17 mouse cellular contexts compared by ENCODE assay signal in the genomic region with DNA sequence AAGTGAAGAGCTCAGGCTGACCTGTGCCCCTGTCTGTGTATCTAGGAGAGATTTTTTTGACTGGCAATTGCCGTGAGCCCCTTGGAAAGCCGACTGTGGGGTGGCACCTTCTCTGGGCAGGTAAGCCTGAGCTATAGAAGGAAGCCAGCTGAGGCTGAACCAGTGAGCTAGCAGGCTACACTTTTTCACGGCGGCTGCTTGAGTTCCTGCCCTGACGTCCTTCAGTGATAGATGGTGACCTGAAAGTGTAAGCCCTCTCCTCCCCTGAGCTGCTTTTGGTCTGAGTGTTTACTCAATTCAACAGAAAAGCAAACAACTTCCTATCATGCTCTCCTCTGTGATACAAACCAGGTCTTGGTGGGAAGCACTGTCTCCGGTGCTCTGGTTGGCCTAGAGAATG.
DNase-seq lines count a peak whose midpoint lies in the region; ATAC-seq and TF ChIP-seq lines count a peak whose summit lies in the region.
"Had no signal": no experiment of that assay in that cellular context is flagged by ENCODE, and none has a peak within 500 bp of the region (broad histone marks: within the 10 kb centered on the region; RNA-seq: fewer than 3 reads in every experiment).

No protein-coding gene starts in this region.

- ATAC-seq in intestine, embryonic 14.5 days (replicated peaks; ENCODE audit: low FRiP score, low TSS enrichment, low read depth) = peak; percentile 38; the same call in 1 of the 2 replicates
- no peak for ATAC-seq in intestine, postnatal 0 days
- ATAC-seq in stomach, embryonic 15.5 days (ENCODE audit: insufficient read depth, low FRiP score, low read depth) = no peak

- 12% methylated on average over 6 of the region's 6 CpGs for WGBS in intestine, embryonic 14.5 days
- 32% methylated on average over 6 of the region's 6 CpGs for WGBS in intestine, postnatal 0 days
- WGBS in stomach, embryonic 15.5 days = 27% methylated on average over 6 of the region's 6 CpGs

- H3K9me3 ChIP-seq in intestine, embryonic 14.5 days (ENCODE audit: control insufficient read depth, low read length) = no peaks in the 10 kb centered on the region
- H3K9me3 ChIP-seq in intestine, postnatal 0 days (ENCODE audit: control insufficient read depth) = no peaks in the 10 kb centered on the region
- no peaks in the 10 kb centered on the region for H3K9me3 ChIP-seq in stomach, embryonic 15.5 days
- H3K9me3 ChIP-seq: forebrain, embryonic 12.5 days; hindbrain, embryonic 13.5 days; midbrain, embryonic 13.5 days had no signal

- H3K4me1 ChIP-seq in intestine, embryonic 14.5 days (replicated peaks; ENCODE audit: control insufficient read depth, insufficient read depth, low read length) = peaks cover 36% of the 10 kb centered on the region
- no peaks in the 10 kb centered on the region for H3K4me1 ChIP-seq in intestine, postnatal 0 days (replicated peaks; ENCODE audit: control insufficient read depth, insufficient read depth, low read length)
- H3K4me1 ChIP-seq in brown adipose tissue, adult 24 weeks (ENCODE audit: control insufficient read depth, insufficient read depth, insufficient read length, low read length) = peaks cover 41% of the 10 kb centered on the region
- peaks cover 23% of the 10 kb centered on the region for H3K4me1 ChIP-seq in stomach, embryonic 15.5 days

- peak; percentile 80 for DNase-seq in heart, adult 11 months
- DNase-seq in heart, adult 18-20 months = no peak
- peak; percentile 53 for DNase-seq in intestine, embryonic 14.5 days (ENCODE audit: low spot score)
- DNase-seq in cerebellum, adult 11 months = no peak
- DNase-seq in adipocyte (ENCODE audit: low spot score) = no peak
- DNase-seq: adrenal gland, adult 2 months; cerebellum, postnatal 25 days; gastrocnemius, postnatal 25 days; kidney, adult 8-10 months; kidney, postnatal 4 days; thymus, postnatal 14 days had no signal

- no peak overlapping the region for H3K4me2 ChIP-seq in intestine, embryonic 14.5 days (ENCODE audit: low read length)
- no peak overlapping the region for H3K4me2 ChIP-seq in intestine, postnatal 0 days (replicated peaks; ENCODE audit: low read depth)
- no peak overlapping the region for H3K4me2 ChIP-seq in stomach, embryonic 15.5 days
- H3K4me2 ChIP-seq: forebrain, embryonic 12.5 days; hindbrain, embryonic 13.5 days; midbrain, embryonic 13.5 days had no signal

- no peaks in the 10 kb centered on the region for H3K36me3 ChIP-seq in intestine, embryonic 14.5 days (ENCODE audit: control insufficient read depth, insufficient read depth, low read length)
- no peaks in the 10 kb centered on the region for H3K36me3 ChIP-seq in intestine, postnatal 0 days (ENCODE audit: control insufficient read depth, insufficient read depth)
- no peaks in the 10 kb centered on the region for H3K36me3 ChIP-seq in stomach, embryonic 15.5 days
- H3K36me3 ChIP-seq: forebrain, embryonic 12.5 days; hindbrain, embryonic 13.5 days; midbrain, embryonic 13.5 days had no signal

- no peak for TF ChIP-seq CTCF in intestine, postnatal 0 days (IDR thresholded peaks at IDR 0.05; ENCODE audit: low read depth)

- peak overlapping the region; percentile 14; the same call in 1 of the 2 replicates for H3K27ac ChIP-seq in intestine, embryonic 14.5 days (ENCODE audit: low read depth)
- no peak overlapping the region for H3K27ac ChIP-seq in intestine, postnatal 0 days (ENCODE audit: low read depth, low read length)
- H3K27ac ChIP-seq in brown adipose tissue, adult 24 weeks (replicated peaks; ENCODE audit: low read depth, low read length) = peak overlapping the region; percentile 15
- peak overlapping the region; percentile 37; the same call in 1 of the 2 replicates for H3K27ac ChIP-seq in stomach, embryonic 15.5 days
- H3K27ac ChIP-seq: forebrain, embryonic 12.5 days; hindbrain, embryonic 13.5 days; midbrain, embryonic 13.5 days had no signal

- no peak overlapping the region for H3K9ac ChIP-seq in intestine, embryonic 14.5 days (ENCODE audit: low read length)
- H3K9ac ChIP-seq in intestine, postnatal 0 days (ENCODE audit: low read depth, low read length) = no peak overlapping the region
- no peak overlapping the region for H3K9ac ChIP-seq in stomach, embryonic 15.5 days
- H3K9ac ChIP-seq: forebrain, embryonic 12.5 days; hindbrain, embryonic 13.5 days; midbrain, embryonic 13.5 days had no signal

- H3K4me3 ChIP-seq in intestine, embryonic 14.5 days (ENCODE audit: low read depth, low read length) = no peak overlapping the region
- no peak overlapping the region for H3K4me3 ChIP-seq in intestine, postnatal 0 days (ENCODE audit: low read depth, low read length)
- no peak overlapping the region for H3K4me3 ChIP-seq in brown adipose tissue, adult 24 weeks (ENCODE audit: insufficient read depth, low read depth, low read length)
- H3K4me3 ChIP-seq in stomach, embryonic 15.5 days (replicated peaks) = no peak overlapping the region
- H3K4me3 ChIP-seq: forebrain, embryonic 12.5 days; hindbrain, embryonic 13.5 days; midbrain, embryonic 13.5 days had no signal

- H3K27me3 ChIP-seq in intestine, embryonic 14.5 days (replicated peaks; ENCODE audit: control insufficient read depth, insufficient read depth, low read length) = no peaks in the 10 kb centered on the region
- no peaks in the 10 kb centered on the region for H3K27me3 ChIP-seq in intestine, postnatal 0 days (replicated peaks; ENCODE audit: control insufficient read depth, insufficient read depth, low read length)
- H3K27me3 ChIP-seq in stomach, embryonic 15.5 days (replicated peaks) = no peaks in the 10 kb centered on the region
- H3K27me3 ChIP-seq: forebrain, embryonic 12.5 days; hindbrain, embryonic 13.5 days; midbrain, embryonic 13.5 days had no signal

Comparison
In these comparisons a context has a peak if more than half of its experiments do, and no peak if none do; other contexts are left out.
1. DNase-seq: peak in heart, adult 11 months (single experiment) and intestine, embryonic 14.5 days (single experiment); none in heart, adult 18-20 months (0 of 2), cerebellum, adult 11 months (single experiment) and adipocyte (single experiment).